8 mouse cellular contexts compared by ENCODE assay signal in genomic region chr2:164909542-164909941, GRCm38 (mm10). TPM values are rescaled to one million over a fixed set of nuclear protein-coding genes. Genes with fewer than 3 reads are reported as not detected.
DNase-seq lines count a peak whose midpoint lies in the region; ATAC-seq lines count a peak whose summit lies in the region.

No protein-coding gene starts in this region.

- H3K4me2 ChIP-seq in neural tube, embryonic 11.5 days (ENCODE audit: low read depth): peak overlapping the region; percentile 68
- peak overlapping the region; percentile 83 for H3K4me2 ChIP-seq in embryonic facial prominence, embryonic 12.5 days (replicated peaks)
- peak overlapping the region; percentile 85 for H3K4me2 ChIP-seq in hindbrain, embryonic 12.5 days (replicated peaks)
- peak overlapping the region; percentile 70 for H3K4me2 ChIP-seq in limb, embryonic 15.5 days
- peak overlapping the region; percentile 91 for H3K4me2 ChIP-seq in midbrain, embryonic 14.5 days (ENCODE audit: low read length)

- no peak overlapping the region for H3K27ac ChIP-seq in neural tube, embryonic 11.5 days (ENCODE audit: low read depth, low read length)
- H3K27ac ChIP-seq in embryonic facial prominence, embryonic 12.5 days: no peak overlapping the region
- H3K27ac ChIP-seq in hindbrain, embryonic 12.5 days: no peak overlapping the region
- 0 out of 2 replicates have a peak overlapping the region, but pooled peaks have one; percentile 1 for H3K27ac ChIP-seq in limb, embryonic 15.5 days
- H3K27ac ChIP-seq in midbrain, embryonic 14.5 days (replicated peaks; ENCODE audit: low read depth, low read length): no peak overlapping the region

- DNase-seq in neural tube, embryonic 11.5 days (ENCODE audit: low spot score): no peak
- DNase-seq in neural tube, embryonic 10.5 days (ENCODE audit: extremely low spot score, low spot score): no peak
- no peak for DNase-seq in midbrain, embryonic 14.5 days
- DNase-seq in frontal cortex, postnatal 25 days (ENCODE audit: low spot score in 2 of 2): no peak
- DNase-seq in gastrocnemius, postnatal 10 days: no peak

- no peak for ATAC-seq in neural tube, embryonic 11.5 days (ENCODE audit: insufficient read depth, low FRiP score, low TSS enrichment)
- no peak for ATAC-seq in embryonic facial prominence, embryonic 12.5 days (ENCODE audit: insufficient number of reproducible peaks, insufficient read depth, low FRiP score, low TSS enrichment)
- ATAC-seq in hindbrain, embryonic 12.5 days (ENCODE audit: low FRiP score): no peak
- ATAC-seq in limb, embryonic 15.5 days (ENCODE audit: insufficient number of reproducible peaks, low FRiP score, low TSS enrichment, low read depth): no peak
- ATAC-seq in midbrain, embryonic 14.5 days (ENCODE audit: low FRiP score, low TSS enrichment): no peak

- no peaks in the 10 kb centered on the region for H3K27me3 ChIP-seq in neural tube, embryonic 11.5 days (ENCODE audit: control insufficient read depth, insufficient read depth, low read length)
- no peaks in the 10 kb centered on the region for H3K27me3 ChIP-seq in embryonic facial prominence, embryonic 12.5 days
- no peaks in the 10 kb centered on the region for H3K27me3 ChIP-seq in hindbrain, embryonic 12.5 days
- H3K27me3 ChIP-seq in limb, embryonic 15.5 days: no peaks in the 10 kb centered on the region
- no peaks in the 10 kb centered on the region for H3K27me3 ChIP-seq in midbrain, embryonic 14.5 days (ENCODE audit: control insufficient read depth, insufficient read depth, low read length)

- no peak overlapping the region for H3K9ac ChIP-seq in neural tube, embryonic 11.5 days (ENCODE audit: low read length)
- H3K9ac ChIP-seq in embryonic facial prominence, embryonic 12.5 days: peak overlapping the region; percentile 82
- peak overlapping the region; percentile 9; the same call in 1 of the 2 replicates for H3K9ac ChIP-seq in hindbrain, embryonic 12.5 days
- no peak overlapping the region for H3K9ac ChIP-seq in limb, embryonic 15.5 days
- peak overlapping the region; percentile 97; the same call in 1 of the 2 replicates for H3K9ac ChIP-seq in midbrain, embryonic 14.5 days (replicated peaks; ENCODE audit: low read length)

- 73% methylated on average over 1 of the region's 1 CpGs for whole genome bisulfite sequencing in neural tube, embryonic 11.5 days
- 75% methylated on average over 1 of the region's 1 CpGs for WGBS in embryonic facial prominence, embryonic 12.5 days
- 81% methylated on average over 1 of the region's 1 CpGs for WGBS in hindbrain, embryonic 12.5 days
- 88% methylated on average over 1 of the region's 1 CpGs for WGBS in limb, embryonic 15.5 days
- WGBS in midbrain, embryonic 14.5 days: 84% methylated on average over 1 of the region's 1 CpGs

- no peaks in the 10 kb centered on the region for H3K9me3 ChIP-seq in neural tube, embryonic 11.5 days (ENCODE audit: control insufficient read depth, low read length)
- H3K9me3 ChIP-seq in embryonic facial prominence, embryonic 12.5 days: peaks cover 5% of the 10 kb centered on the region; the same call in 1 of the 2 replicates
- H3K9me3 ChIP-seq in hindbrain, embryonic 12.5 days (replicated peaks): peaks cover 7% of the 10 kb centered on the region
- no peaks in the 10 kb centered on the region; the same call in 1 of the 2 replicates for H3K9me3 ChIP-seq in limb, embryonic 15.5 days
- 0 out of 2 replicates have a peak, but pooled peaks cover 6% of the 10 kb centered on the region for H3K9me3 ChIP-seq in midbrain, embryonic 14.5 days (ENCODE audit: control insufficient read depth, low read length)

- H3K4me1 ChIP-seq in neural tube, embryonic 11.5 days (ENCODE audit: control insufficient read depth, insufficient read depth, low read length): peaks cover 13% of the 10 kb centered on the region; the same call in 1 of the 2 replicates
- H3K4me1 ChIP-seq in embryonic facial prominence, embryonic 12.5 days: peaks cover 21% of the 10 kb centered on the region
- H3K4me1 ChIP-seq in hindbrain, embryonic 12.5 days: peaks cover 24% of the 10 kb centered on the region
- H3K4me1 ChIP-seq in limb, embryonic 15.5 days: peaks cover 26% of the 10 kb centered on the region
- H3K4me1 ChIP-seq in midbrain, embryonic 14.5 days (ENCODE audit: control insufficient read depth, insufficient read depth, low read length): peaks cover 16% of the 10 kb centered on the region

- no peak overlapping the region; the same call in 1 of the 2 replicates for H3K4me3 ChIP-seq in neural tube, embryonic 11.5 days (ENCODE audit: low read depth, low read length)
- H3K4me3 ChIP-seq in embryonic facial prominence, embryonic 12.5 days: peak overlapping the region; percentile 76
- peak overlapping the region; percentile 71 for H3K4me3 ChIP-seq in hindbrain, embryonic 12.5 days
- peak overlapping the region; percentile 66 for H3K4me3 ChIP-seq in limb, embryonic 15.5 days
- H3K4me3 ChIP-seq in midbrain, embryonic 14.5 days (replicated peaks; ENCODE audit: low read depth, low read length): peak overlapping the region; percentile 74; the same call in 1 of the 2 replicates

- peaks cover 32% of the 10 kb centered on the region for H3K36me3 ChIP-seq in neural tube, embryonic 11.5 days (ENCODE audit: control insufficient read depth, insufficient read depth, low read length)
- H3K36me3 ChIP-seq in embryonic facial prominence, embryonic 12.5 days: peaks cover 48% of the 10 kb centered on the region
- peaks cover 47% of the 10 kb centered on the region for H3K36me3 ChIP-seq in hindbrain, embryonic 12.5 days
- peaks cover 51% of the 10 kb centered on the region for H3K36me3 ChIP-seq in limb, embryonic 15.5 days
- peaks cover 57% of the 10 kb centered on the region for H3K36me3 ChIP-seq in midbrain, embryonic 14.5 days (ENCODE audit: control insufficient read depth, insufficient read depth, low read length)

RNA-seq across cellular contexts. Expression of gene Zfp335, which starts 2.0 kb away (rescaled TPM):
- polyA plus RNA-seq in neural tube, embryonic 11.5 days (2014; fragmentation: Nextera tagmentation; extraction: Ambion mirVana): 13.9 and 15.4 TPM in 2 replicates
- 16.9 and 17.4 TPM in 2 replicates for polyA plus RNA-seq in embryonic facial prominence, embryonic 12.5 days (2016; fragmentation: Nextera tagmentation; extraction: Ambion mirVana)
- polyA plus RNA-seq in hindbrain, embryonic 12.5 days (2016; fragmentation: Nextera tagmentation; extraction: Ambion mirVana): 17.3 and 18.2 TPM in 2 replicates
- 13.2 and 13.9 TPM in 2 replicates for polyA plus RNA-seq in limb, embryonic 15.5 days (2015; fragmentation: Nextera tagmentation; extraction: Ambion mirVana)
- polyA plus RNA-seq in midbrain, embryonic 14.5 days (2014; fragmentation: Nextera tagmentation; extraction: Ambion mirVana): 13.9 and 15.5 TPM in 2 replicates
- total RNA-seq in gastrocnemius, postnatal 10 days (2021): 10 to 100 TPM in 1 of 2 experiments, 1 to 10 TPM in 1; 8.5 to 11.0 TPM

RNA-seq across cellular contexts. Expression of gene Pcif1, which starts 30.4 kb away (rescaled TPM):
- 68.0 and 76.6 TPM in 2 replicates for polyA plus RNA-seq in neural tube, embryonic 11.5 days (2014; fragmentation: Nextera tagmentation; extraction: Ambion mirVana)
- polyA plus RNA-seq in embryonic facial prominence, embryonic 12.5 days (2016; fragmentation: Nextera tagmentation; extraction: Ambion mirVana): 83.0 and 89.9 TPM in 2 replicates
- 85.2 and 87.6 TPM in 2 replicates for polyA plus RNA-seq in hindbrain, embryonic 12.5 days (2016; fragmentation: Nextera tagmentation; extraction: Ambion mirVana)
- polyA plus RNA-seq in limb, embryonic 15.5 days (2015; fragmentation: Nextera tagmentation; extraction: Ambion mirVana): 62.9 and 67.5 TPM in 2 replicates
- 92.8 and 99.5 TPM in 2 replicates for polyA plus RNA-seq in midbrain, embryonic 14.5 days (2014; fragmentation: Nextera tagmentation; extraction: Ambion mirVana)
- 10 to 100 TPM; 31.2 to 34.3 TPM for total RNA-seq in gastrocnemius, postnatal 10 days (2021)

RNA-seq across cellular contexts. Expression of gene Mmp9, which starts 31.0 kb away (rescaled TPM):
- polyA plus RNA-seq in neural tube, embryonic 11.5 days (2014; fragmentation: Nextera tagmentation; extraction: Ambion mirVana): 1.2 and 2.1 TPM in 2 replicates
- 4.5 and 4.6 TPM in 2 replicates for polyA plus RNA-seq in embryonic facial prominence, embryonic 12.5 days (2016; fragmentation: Nextera tagmentation; extraction: Ambion mirVana)
- polyA plus RNA-seq in hindbrain, embryonic 12.5 days (2016; fragmentation: Nextera tagmentation; extraction: Ambion mirVana): 5.7 and 7.2 TPM in 2 replicates
- 22.2 and 52.4 TPM in 2 replicates for polyA plus RNA-seq in limb, embryonic 15.5 days (2015; fragmentation: Nextera tagmentation; extraction: Ambion mirVana)
- polyA plus RNA-seq in midbrain, embryonic 14.5 days (2014; fragmentation: Nextera tagmentation; extraction: Ambion mirVana): 29.7 and 29.9 TPM in 2 replicates
- 10 to 100 TPM in 1 of 2 experiments, 1 to 10 TPM in 1; 1.2 to 96.6 TPM for total RNA-seq in gastrocnemius, postnatal 10 days (2021)

RNA-seq across cellular contexts. Expression of gene Slc12a5, which starts 51.1 kb away (rescaled TPM):
- polyA plus RNA-seq in neural tube, embryonic 11.5 days (2014; fragmentation: Nextera tagmentation; extraction: Ambion mirVana): 6.0 and 6.5 TPM in 2 replicates
- polyA plus RNA-seq in embryonic facial prominence, embryonic 12.5 days (2016; fragmentation: Nextera tagmentation; extraction: Ambion mirVana): 1.9 and 2.0 TPM in 2 replicates
- 12.7 and 16.1 TPM in 2 replicates for polyA plus RNA-seq in hindbrain, embryonic 12.5 days (2016; fragmentation: Nextera tagmentation; extraction: Ambion mirVana)
- polyA plus RNA-seq in limb, embryonic 15.5 days (2015; fragmentation: Nextera tagmentation; extraction: Ambion mirVana): 0.51 and 0.97 TPM in 2 replicates
- 53.8 and 63.0 TPM in 2 replicates for polyA plus RNA-seq in midbrain, embryonic 14.5 days (2014; fragmentation: Nextera tagmentation; extraction: Ambion mirVana)
- total RNA-seq in gastrocnemius, postnatal 10 days (2021): 1 to 10 TPM; 1.4 to 1.5 TPM

RNA-seq across cellular contexts. Expression of gene Pltp, which starts 52.0 kb away (rescaled TPM):
- 58.4 and 58.9 TPM in 2 replicates for polyA plus RNA-seq in neural tube, embryonic 11.5 days (2014; fragmentation: Nextera tagmentation; extraction: Ambion mirVana)
- 57.8 and 59.4 TPM in 2 replicates for polyA plus RNA-seq in embryonic facial prominence, embryonic 12.5 days (2016; fragmentation: Nextera tagmentation; extraction: Ambion mirVana)
- 77.3 and 78.5 TPM in 2 replicates for polyA plus RNA-seq in hindbrain, embryonic 12.5 days (2016; fragmentation: Nextera tagmentation; extraction: Ambion mirVana)
- 57.1 and 61.8 TPM in 2 replicates for polyA plus RNA-seq in limb, embryonic 15.5 days (2015; fragmentation: Nextera tagmentation; extraction: Ambion mirVana)
- polyA plus RNA-seq in midbrain, embryonic 14.5 days (2014; fragmentation: Nextera tagmentation; extraction: Ambion mirVana): 29.8 and 91.1 TPM in 2 replicates
- 10 to 100 TPM; 15.2 to 18.5 TPM for total RNA-seq in gastrocnemius, postnatal 10 days (2021)

Comparison
In these comparisons a context has a peak if more than half of its experiments do, and no peak if none do; other contexts are left out.
1. H3K9ac ChIP-seq: peak in embryonic facial prominence, embryonic 12.5 days (single experiment), hindbrain, embryonic 12.5 days (single experiment) and midbrain, embryonic 14.5 days (single experiment); none in neural tube, embryonic 11.5 days (single experiment) and limb, embryonic 15.5 days (single experiment).
2. Peak in every context shown above with its lines, with median percentiles within 50 percentile points of each other: H3K4me2 ChIP-seq.